Mouse (Mus musculus): Measurements from ENCODE around the gene Traf7.

DNA sequence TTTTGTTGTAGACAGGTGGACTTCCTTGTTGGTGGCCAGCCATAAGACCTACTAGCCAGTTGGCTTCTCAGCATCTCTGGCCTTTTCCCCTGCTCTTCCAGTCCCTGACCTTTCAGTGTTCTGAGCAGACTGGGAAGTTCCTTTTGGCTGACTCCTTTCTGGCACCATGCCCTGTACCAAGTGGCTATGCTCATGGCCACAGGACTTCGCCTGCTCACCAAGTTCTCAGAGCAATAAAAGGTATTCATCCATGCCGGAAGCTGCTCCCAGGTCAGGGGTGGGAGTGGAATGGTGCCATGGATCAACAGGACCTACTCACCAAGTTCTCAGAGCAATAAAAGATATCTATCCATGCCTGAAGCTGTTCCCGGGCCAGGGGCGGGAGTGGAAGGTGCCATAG lies 55.2 kb downstream of the Traf7 start:
- TF ChIP-seq EP300 (IDR thresholded peaks at IDR 0.05; ENCODE audit: low read depth in 1 of 2, low read length in 2 of 2): no peak
- TF ChIP-seq POLR2A (IDR thresholded peaks at IDR 0.05; ENCODE audit: control insufficient read depth in 1 of 2, insufficient read depth in 1 of 2, low read depth in 1 of 2, low read length in 2 of 2, poor library complexity in 1 of 2): no peak
- TF ChIP-seq CTCF (IDR thresholded peaks at IDR 0.05 in 2 of 3, conservative IDR thresholded peaks at IDR 0.05 in 1 of 3; ENCODE audit: control insufficient read depth in 1 of 3, insufficient read depth in 1 of 3, low read depth in 2 of 3, low read length in 3 of 3, poor library complexity in 1 of 3, severe bottlenecking in 1 of 3): no peak
- no peak for TF ChIP-seq ELF1 (IDR thresholded peaks at IDR 0.05; ENCODE audit: low read depth, low read length)
- no peak for TF ChIP-seq MAX (IDR thresholded peaks at IDR 0.05; ENCODE audit: low read length)
- TF ChIP-seq RAD21 (IDR thresholded peaks at IDR 0.05; ENCODE audit: low read depth, low read length): no peak
